Mouse (Mus musculus) forebrain, embryonic 11.5 days (tissue): Measurements from ENCODE around the gene Prickle2. TPM values are rescaled to one million over a fixed set of nuclear protein-coding genes. Genes with fewer than 3 reads are reported as not detected.

Experiments used
- ATAC-seq: fragments of 200-750 bp; cut with Nextera tagmentation; replicated peaks from 2 replicates; pipeline ENCODE4 v1.8.0; 2017; ENCODE audit warnings: moderate TSS enrichment; ENCODE audit not compliant: low FRiP score
- DNase-seq: peaks from one replicate; pipeline ENCODE4 v3.0.0-alpha.2; 2017; ENCODE audit warnings: low spot score
- H3K27ac ChIP-seq: fragments of 300-500 bp; sonication (generic); 2 replicates; pipeline ENCODE4 v1.5.1; 2014; ENCODE audit warnings: low read depth, low read length
- H3K27me3 ChIP-seq: fragments of 300-500 bp; sonication (generic); 2 replicates; pipeline ENCODE4 v1.6.1; 2014; ENCODE audit warnings: mild to moderate bottlenecking, low read length, mixed read lengths; ENCODE audit not compliant: control insufficient read depth, insufficient read depth
- H3K36me3 ChIP-seq: fragments of 300-500 bp; sonication (generic); 2 replicates; pipeline ENCODE4 v1.6.1; 2014; ENCODE audit warnings: mild to moderate bottlenecking, low read length, moderate library complexity, mixed read lengths; ENCODE audit not compliant: control insufficient read depth, insufficient read depth
- H3K4me1 ChIP-seq: fragments of 300-500 bp; sonication (generic); replicated peaks from 2 replicates; pipeline ENCODE4 v1.6.1; 2014; ENCODE audit warnings: low read length, mixed read lengths; ENCODE audit not compliant: control insufficient read depth, insufficient read depth
- H3K4me2 ChIP-seq: fragments of 300-500 bp; sonication (generic); 2 replicates; pipeline ENCODE4 v1.6.1; 2014; ENCODE audit warnings: low read depth, mild to moderate bottlenecking, low read length, moderate library complexity, mixed read lengths; ENCODE audit not compliant: severe bottlenecking
- H3K4me3 ChIP-seq: fragments of 300-500 bp; sonication (generic); 2 replicates; pipeline ENCODE4 v1.5.1; 2014; ENCODE audit warnings: low read depth, low read length
- H3K9ac ChIP-seq: fragments of 300-500 bp; sonication (generic); 2 replicates; pipeline ENCODE4 v1.6.1; 2014; ENCODE audit warnings: low read length
- H3K9me3 ChIP-seq: fragments of 300-500 bp; sonication (generic); 2 replicates; pipeline ENCODE4 v1.6.1; 2016; ENCODE audit warnings: low read length, mixed read lengths; ENCODE audit not compliant: control insufficient read depth
- WGBS: fragments of 180-500 bp; shearing (Covaris S2); extraction: QIAGEN DNeasy Blood & Tissue Kit; methylation state at CpG from one replicate; pipeline ENCODE4 v1.1.7; 2014; 5-methylcytosine and 5-hydroxymethylcytosine counted together
- polyA plus RNA-seq: library from polyadenylated mRNA; unstranded; fragments of >200 nt; fragmentation: Nextera tagmentation; extraction: Ambion mirVana; gene quantifications from 2 replicates; pipeline ENCODE4 v1.2.1, GENCODE M21; 2014

Prickle2 gene
- polyA plus RNA-seq, 1 experiment from 2014 or later = 4.0 TPM

DNA sequence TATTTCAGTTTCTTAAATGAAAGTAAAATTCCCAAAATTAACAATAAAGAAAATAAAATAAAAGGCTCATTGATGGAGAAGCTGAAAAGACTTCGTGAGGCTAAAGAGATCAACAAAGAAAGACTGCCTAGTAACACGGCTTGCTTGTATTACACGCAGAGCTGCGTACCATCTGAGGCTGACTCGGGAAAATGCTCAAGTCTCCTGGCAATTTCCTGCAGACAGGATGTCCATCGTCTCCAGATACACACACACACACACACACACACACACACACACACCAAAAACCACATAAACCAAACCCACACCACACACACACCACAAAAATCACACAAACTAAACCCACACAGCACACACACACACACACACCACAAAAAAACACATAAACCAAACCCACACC, 173.6 kb downstream of the Prickle2 start:
- H3K4me1 ChIP-seq = peaks cover 3% of the 10 kb centered on the region; the same call in 1 of the 2 replicates
- no peaks in the 10 kb centered on the region for H3K27me3 ChIP-seq
- no peak overlapping the region for H3K4me3 ChIP-seq
- WGBS = 84% methylated on average over 6 of the region's 6 CpGs
- H3K36me3 ChIP-seq = no peaks in the 10 kb centered on the region
- H3K27ac ChIP-seq = no peak overlapping the region
- no peak overlapping the region for H3K4me2 ChIP-seq
- DNase-seq = no peak
- no peak for ATAC-seq
- no peaks in the 10 kb centered on the region for H3K9me3 ChIP-seq
- no peak overlapping the region for H3K9ac ChIP-seq

DNA sequence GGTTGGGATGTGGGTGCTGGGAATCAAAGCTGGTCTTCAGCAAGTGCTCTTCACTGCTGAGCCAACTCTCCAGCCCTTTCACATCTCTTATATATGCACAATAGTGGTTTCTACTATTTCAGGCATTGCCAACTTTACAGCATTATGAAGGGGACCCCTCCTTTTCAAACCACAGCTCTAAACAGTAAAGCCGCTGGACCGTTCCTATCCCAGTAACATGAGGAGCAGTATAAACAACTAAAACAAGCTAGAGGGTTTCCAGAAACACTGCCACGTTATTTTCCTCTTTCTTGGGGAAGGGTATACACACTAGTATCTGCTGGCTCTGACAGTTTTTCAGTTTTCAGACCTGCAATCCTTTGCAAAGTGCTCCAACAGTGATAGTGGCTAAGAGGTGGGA, 179.7 kb downstream of the Prickle2 start:
- H3K9ac ChIP-seq = no peak overlapping the region
- H3K27me3 ChIP-seq = no peaks in the 10 kb centered on the region
- no peaks in the 10 kb centered on the region for H3K9me3 ChIP-seq
- 74% methylated on average over 3 of the region's 3 CpGs for WGBS
- ATAC-seq (no peak), DNase-seq (no peak)
- no peak overlapping the region for H3K27ac ChIP-seq
- H3K4me2 ChIP-seq = no peak overlapping the region
- 0 out of 2 replicates have a peak, but pooled peaks cover 2% of the 10 kb centered on the region for H3K4me1 ChIP-seq
- H3K4me3 ChIP-seq = no peak overlapping the region
- no peaks in the 10 kb centered on the region for H3K36me3 ChIP-seq

DNA sequence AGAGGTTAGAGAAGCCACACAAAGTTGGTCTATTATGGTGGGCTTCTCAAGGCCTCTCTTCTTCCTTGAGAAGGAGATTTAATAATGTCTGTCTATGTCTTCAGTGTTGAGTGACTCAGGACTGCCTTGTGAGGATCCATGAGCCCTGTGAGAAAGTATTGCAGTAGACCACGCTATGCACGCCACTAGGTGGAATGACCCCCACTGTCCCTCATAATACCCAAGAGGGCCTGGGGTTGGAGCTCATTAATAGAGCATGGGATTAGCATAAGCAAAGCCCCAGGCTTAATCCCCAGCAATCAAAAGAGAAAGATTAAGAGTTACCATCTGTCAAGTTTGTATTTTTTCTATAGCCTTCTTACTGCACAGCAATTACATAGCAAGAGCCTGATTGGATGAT, 180.3 kb downstream of the Prickle2 start:
- WGBS = 23% methylated on average over 2 of the region's 2 CpGs
- no peak for DNase-seq
- H3K27me3 ChIP-seq = no peaks in the 10 kb centered on the region
- H3K9me3 ChIP-seq = no peaks in the 10 kb centered on the region
- H3K27ac ChIP-seq = no peak overlapping the region
- no peak overlapping the region for H3K9ac ChIP-seq
- H3K36me3 ChIP-seq = no peaks in the 10 kb centered on the region
- ATAC-seq = no peak
- no peak overlapping the region for H3K4me2 ChIP-seq
- H3K4me1 ChIP-seq = 0 out of 2 replicates have a peak, but pooled peaks cover 2% of the 10 kb centered on the region
- H3K4me3 ChIP-seq = no peak overlapping the region

DNA sequence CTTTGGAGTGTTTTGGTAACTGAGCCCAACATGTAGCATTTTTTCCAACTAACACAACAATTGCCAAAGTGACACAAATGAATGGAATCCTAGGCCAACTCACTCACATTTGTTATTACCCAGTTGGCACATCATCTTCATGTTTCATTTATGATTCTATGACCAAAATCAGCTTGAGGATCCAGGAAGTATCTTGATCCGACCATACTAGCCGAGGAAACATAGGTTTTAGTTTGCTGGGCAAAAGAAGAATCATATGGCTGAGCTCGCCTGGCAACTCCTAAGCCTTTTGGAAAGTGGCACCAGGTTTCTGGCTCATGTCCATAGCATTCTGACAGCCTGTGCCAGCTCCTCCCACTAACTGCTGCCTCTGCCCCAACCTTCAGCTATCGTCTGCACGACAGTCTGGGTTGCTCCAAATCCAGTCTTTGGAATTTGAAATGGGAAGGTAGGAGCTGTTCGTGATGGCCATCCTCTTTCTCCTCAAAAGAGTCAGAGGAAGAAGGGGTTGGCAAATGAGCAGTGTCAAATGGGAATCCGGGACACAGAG, 184.4 kb downstream of the Prickle2 start:
- no peak overlapping the region for H3K9ac ChIP-seq
- H3K4me1 ChIP-seq = 0 out of 2 replicates have a peak, but pooled peaks cover 2% of the 10 kb centered on the region
- no peak overlapping the region for H3K4me2 ChIP-seq
- WGBS = 88% methylated on average over 7 of the region's 7 CpGs
- no peak overlapping the region for H3K4me3 ChIP-seq
- no peaks in the 10 kb centered on the region for H3K36me3 ChIP-seq
- H3K27me3 ChIP-seq = no peaks in the 10 kb centered on the region
- no peak overlapping the region for H3K27ac ChIP-seq
- no peaks in the 10 kb centered on the region for H3K9me3 ChIP-seq
- no peak for ATAC-seq
- DNase-seq = no peak

DNA sequence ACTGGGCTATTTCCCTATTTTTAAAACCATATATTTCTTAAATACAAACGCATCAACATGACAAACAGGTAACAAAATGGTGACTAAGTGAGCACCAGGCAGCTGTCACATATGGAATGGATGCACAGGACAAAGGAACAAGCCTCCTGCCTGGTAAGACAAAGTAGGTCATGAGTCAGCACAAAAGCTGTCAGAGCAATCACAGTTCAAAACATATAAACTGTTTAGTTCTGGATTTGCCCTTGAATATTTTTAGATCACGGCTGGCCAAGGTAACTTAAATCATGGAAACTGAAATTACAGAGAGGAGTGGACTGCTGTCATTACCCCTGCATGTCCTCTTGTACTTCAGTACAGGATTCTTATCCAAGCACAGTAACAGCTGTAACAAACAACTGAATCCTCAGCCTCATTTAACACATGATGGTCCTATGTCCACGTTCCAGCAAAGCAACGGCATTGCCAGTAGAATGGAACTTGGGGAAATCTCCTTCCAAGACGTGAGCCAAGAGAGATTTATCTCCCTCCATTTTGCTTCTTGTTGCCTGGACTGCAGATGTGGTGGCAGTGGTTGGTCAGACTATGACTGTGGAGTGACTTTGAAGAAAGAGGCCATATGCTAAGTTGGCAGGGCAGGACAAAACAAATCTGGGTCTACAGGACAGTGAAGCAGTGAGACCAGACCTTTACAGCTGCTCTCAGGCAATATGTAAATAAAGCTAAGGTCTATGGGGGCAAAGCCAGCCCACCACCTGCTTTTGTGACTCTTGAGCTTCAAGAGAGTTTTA, 185.7 kb downstream of the Prickle2 start:
- H3K36me3 ChIP-seq = no peaks in the 10 kb centered on the region
- H3K4me1 ChIP-seq = no peaks in the 10 kb centered on the region
- H3K9me3 ChIP-seq = no peaks in the 10 kb centered on the region
- no peak overlapping the region for H3K4me2 ChIP-seq
- H3K27me3 ChIP-seq = no peaks in the 10 kb centered on the region
- 87% methylated on average over 5 of the region's 5 CpGs for WGBS
- no peak overlapping the region for H3K4me3 ChIP-seq
- no peak overlapping the region for H3K27ac ChIP-seq
- no peak overlapping the region for H3K9ac ChIP-seq
- ATAC-seq (no peak), DNase-seq (no peak)

DNA sequence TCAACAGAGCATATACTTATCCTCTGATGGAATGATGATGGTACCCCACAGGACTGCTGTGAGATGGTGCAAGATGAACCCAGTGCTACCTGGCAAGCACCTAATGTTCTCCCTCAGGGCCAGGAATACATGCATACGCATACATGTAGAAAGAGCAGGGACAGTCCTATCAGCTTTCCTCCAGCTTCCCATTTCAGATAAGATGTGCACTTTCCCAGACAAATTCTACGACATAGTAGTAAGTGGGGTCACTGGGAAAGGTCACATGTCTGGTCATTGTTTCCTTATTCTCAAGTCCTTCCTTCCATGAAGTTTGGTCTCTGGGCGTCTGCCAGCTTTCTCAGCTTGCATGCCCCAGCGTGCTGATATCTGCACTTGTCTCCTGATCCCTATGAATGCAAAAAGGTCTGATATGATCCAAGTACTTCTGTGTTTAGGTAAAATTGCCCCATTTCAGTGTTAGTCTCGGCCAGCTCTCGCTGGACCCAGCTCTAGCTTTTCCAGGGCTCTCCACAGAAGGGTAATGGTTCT, 187.5 kb downstream of the Prickle2 start:
- DNase-seq (no peak), ATAC-seq (no peak)
- WGBS = 88% methylated on average over 6 of the region's 6 CpGs
- no peaks in the 10 kb centered on the region for H3K4me1 ChIP-seq
- H3K9me3 ChIP-seq = no peaks in the 10 kb centered on the region
- no peak overlapping the region for H3K9ac ChIP-seq
- no peaks in the 10 kb centered on the region for H3K27me3 ChIP-seq
- H3K4me3 ChIP-seq = no peak overlapping the region
- no peaks in the 10 kb centered on the region for H3K36me3 ChIP-seq
- no peak overlapping the region for H3K27ac ChIP-seq
- no peak overlapping the region for H3K4me2 ChIP-seq

DNA sequence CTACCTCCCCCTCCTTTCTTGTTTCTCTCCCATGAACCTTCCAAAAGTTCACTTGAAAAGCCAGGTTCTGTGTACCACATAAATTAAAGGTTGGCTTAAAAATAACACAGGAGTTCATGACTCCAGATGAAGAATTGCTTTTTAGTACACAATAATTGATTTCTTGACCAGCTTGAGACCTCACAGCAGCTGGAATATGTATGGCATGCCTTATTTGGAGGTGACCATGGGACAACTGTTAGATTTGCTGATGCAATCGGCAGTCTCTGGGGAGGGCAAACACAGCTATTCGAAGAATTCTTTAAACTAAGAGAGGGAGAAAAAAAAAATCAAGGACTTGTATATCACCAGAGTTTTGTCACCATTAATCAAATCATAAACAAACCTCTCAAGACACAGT, 189.0 kb downstream of the Prickle2 start:
- Histone ChIP-seq H3K27me3 (no peaks in the 10 kb centered on the region), H3K9me3 (no peaks in the 10 kb centered on the region), H3K4me3 (no peak overlapping the region), H3K9ac (no peak overlapping the region), H3K36me3 (no peaks in the 10 kb centered on the region), H3K4me2 (no peak overlapping the region), H3K4me1 (no peaks in the 10 kb centered on the region), H3K27ac (no peak overlapping the region)
- no peak for DNase-seq
- 87% methylated on average over 2 of the region's 2 CpGs for WGBS
- no peak for ATAC-seq

DNA sequence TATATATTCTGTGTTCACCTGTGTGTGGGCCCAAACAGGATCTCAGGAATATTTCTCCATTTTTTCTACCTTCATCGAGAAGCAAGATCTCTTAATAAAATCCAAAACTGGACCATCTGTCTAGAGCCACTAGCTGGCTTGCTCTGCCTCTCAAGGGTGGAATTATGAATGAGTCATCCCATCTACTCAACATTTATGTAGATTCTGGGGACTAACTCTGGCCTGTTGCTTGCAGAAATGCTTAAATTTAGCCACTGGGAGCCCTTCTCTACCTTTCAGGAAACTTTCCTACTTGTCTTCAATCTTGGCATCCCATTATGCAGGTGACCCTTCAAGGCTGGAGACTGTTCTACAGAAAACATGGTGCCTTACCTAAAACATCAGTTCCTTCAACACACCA, 194.0 kb downstream of the Prickle2 start:
- no peak for ATAC-seq
- H3K4me1 ChIP-seq = no peaks in the 10 kb centered on the region

More for the DNA sequence above, 194.0 kb downstream of the Prickle2 start:
- H3K36me3 ChIP-seq = no peaks in the 10 kb centered on the region
- H3K27me3 ChIP-seq = no peaks in the 10 kb centered on the region
- no peak overlapping the region for H3K27ac ChIP-seq
- DNase-seq = no peak
- H3K4me2 ChIP-seq = no peak overlapping the region
- 100% methylated on average over 1 of the region's 1 CpGs for WGBS
- no peak overlapping the region for H3K4me3 ChIP-seq
- H3K9me3 ChIP-seq = no peaks in the 10 kb centered on the region
- no peak overlapping the region for H3K9ac ChIP-seq
